Mouse (Mus musculus): ENCODE measurements around the gene Traf3.

The Traf3 gene

DNA sequence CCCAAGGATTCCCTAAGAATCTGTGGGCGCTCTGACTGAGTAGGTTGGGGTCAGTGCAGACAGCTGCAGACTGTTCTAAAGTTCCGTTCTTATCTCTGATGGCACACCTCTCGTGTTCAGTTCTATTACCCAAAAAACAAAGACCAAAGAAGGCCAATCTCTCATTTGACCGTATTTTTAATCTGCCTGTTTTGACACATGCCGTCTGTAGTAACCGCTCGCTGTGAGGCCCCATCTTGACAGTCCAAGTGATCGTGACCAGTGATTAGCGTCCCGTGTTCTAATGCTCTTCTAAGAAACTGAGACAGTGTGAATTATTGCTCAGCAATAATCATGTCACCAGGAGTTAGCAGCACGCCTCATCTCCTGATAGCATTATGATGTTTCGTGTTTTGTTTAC lies 100.4 kb downstream of the Traf3 start:
- DNase-seq = no peak

DNA sequence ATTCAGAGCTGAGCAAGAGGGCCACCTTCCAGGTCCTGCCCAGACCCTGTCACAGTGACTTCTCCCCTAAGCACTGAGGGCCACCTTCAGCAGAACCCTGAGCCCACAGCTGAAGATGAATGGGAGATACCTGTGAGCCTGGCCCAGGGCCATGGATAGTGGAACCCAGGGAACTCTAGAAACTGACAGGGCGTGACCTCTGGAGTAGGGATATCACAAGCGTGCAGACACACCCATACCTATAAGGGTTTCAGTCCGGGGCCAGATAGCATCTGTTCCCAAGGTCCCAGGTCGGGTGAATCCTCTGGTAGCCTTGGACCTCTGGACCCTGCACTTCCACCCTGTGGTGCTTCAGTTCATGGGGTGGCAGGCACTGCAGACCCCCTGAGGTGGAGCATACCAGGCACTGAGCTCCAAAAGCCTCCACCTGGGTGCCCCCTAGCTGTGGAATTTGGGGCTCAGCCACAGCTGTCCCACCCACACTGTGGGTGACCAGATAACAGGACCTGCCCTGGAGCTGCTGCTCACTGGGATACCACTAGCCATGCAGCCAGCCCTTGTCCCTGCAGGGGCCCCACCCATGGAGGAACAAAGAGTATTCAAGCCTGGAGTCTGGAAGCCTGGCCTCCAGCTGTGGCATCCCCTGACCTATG lies 101.6 kb downstream of the Traf3 start:
- no peak for DNase-seq

- DNase-seq = peak; percentile 81
These were observed 104.6 kb downstream of the Traf3 start, which contains the start of gene Amn for GRCm38 (mm10) chr12:111270629-111271277. Gene Amn, plus strand, starts transcription at chr12:111271095.

DNA sequence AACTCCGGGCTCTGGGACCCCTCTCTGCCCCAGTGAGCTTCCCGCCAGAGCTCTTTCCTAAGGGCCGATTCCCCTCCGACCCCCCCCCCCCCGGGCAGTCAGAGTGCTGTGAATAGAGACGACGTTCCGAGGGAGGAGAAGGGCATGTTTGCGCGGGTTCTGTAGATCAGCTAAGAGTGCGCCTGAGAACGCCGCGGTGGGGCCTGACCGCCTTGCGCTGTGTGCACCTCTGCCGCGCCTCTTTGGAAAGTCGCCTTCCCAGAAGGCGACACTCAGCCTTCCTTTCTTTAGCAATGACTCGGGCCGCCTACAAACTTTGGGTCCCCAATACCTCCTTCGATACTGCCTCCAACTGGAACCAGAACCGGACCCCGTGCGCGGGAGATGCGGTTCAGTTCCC lies 105.2 kb downstream of the Traf3 start:
- DNase-seq = no peak

DNA sequence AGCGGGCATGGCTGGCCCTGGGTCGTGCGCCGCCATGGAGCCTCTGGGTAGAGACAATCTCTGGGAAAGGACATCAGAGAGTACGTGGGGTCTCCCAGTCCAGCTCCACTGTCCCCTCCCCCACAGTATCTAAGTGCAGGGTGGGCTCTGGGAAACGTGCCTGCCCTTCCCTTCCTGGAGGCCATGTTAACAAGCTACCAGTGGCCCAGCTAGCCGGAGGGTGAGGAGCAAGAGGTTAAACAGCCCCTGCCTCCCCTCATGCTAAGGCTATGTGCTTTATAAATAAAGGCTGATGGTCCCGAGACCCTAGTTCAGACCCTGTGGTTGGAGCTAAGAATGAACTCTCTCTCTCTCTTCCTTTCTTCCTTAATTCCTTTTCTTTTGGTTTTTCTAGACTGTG lies 105.8 kb downstream of the Traf3 start:
- DNase-seq = no peak

GRCm38 (mm10) chr12:111272420-111272819 lies 106.2 kb downstream of the Traf3 start:
- DNase-seq = peak; percentile 90

DNA sequence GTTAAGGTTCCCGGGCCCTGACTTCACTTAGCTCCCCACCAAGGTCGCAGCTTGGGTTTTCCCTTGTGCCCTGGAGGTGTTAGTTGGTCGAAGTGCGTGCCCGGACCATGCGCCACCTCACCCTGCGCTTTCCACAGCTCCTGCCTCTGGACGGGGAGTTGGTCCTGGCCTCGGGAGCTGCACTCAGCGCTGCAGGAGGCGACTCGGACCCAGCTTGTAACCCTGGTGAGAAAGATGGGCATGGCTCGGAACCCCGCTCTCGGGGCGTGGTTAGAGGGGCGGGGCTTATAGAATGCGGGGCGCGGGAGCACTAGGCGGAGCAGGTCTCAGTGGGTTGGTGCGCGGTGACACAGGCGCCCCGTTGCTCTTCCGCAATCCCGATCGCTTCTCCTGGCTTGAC lies 107.8 kb downstream of the Traf3 start:
- no peak for DNase-seq

DNA sequence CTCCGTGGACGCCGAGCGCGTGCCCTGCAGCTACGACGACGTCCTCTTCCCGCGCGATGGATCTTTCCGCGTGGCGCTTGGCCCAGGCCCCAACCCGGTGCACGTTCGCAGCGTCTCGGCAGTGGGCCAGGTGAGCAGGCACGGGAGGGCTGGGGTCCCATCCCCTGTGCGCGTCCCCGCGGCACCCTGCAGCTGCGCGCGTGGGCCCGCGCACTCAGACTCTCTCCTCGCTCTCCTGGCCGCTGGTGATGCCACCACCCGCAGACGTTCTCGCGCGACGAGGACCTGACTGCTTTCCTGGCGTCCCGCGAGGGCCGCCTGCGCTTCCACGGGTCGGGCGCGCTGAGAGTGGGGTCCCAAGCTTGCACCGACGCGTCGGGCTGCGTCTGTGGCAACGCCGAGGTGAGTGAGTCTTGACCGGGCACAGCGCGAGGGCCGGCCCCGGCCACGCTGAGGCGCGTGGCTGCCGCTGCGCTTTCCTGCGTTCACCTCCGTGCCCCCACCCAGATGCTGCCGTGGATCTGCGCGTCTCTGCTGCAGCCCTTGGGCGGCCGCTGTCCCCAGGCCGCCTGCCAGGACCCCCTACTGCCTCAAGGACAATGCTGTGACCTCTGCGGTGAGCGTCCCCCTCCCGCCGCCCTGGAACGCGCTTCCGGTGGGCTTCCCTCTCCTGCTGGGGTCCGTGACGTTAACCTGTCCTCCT lies 108.4 kb downstream of the Traf3 start:
- no peak for DNase-seq

GRCm38 (mm10) chr12:111275150-111275841 lies 109.1 kb downstream of the Traf3 start:
- peak; percentile 46 for DNase-seq

DNA sequence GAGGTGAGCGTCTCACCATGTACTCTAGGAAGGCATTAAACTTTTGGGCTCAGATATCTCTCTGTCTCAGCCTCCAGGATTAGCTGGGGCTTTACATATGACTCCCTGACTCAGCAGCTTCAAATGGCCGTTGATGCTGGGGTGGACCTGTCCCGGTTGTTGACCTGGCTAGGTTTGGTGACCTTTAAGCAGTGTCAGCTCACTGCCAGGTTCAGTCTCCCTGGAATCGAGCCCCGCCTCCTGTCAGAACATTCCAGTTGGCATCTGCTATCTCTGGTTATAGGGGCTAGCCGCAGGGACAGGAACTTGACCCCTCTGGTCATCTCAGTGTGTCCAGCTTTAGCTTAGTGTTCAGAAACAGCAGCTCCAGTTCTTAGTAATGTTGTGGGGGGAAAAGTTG lies 110.2 kb downstream of the Traf3 start:
- DNase-seq = no peak

DNA sequence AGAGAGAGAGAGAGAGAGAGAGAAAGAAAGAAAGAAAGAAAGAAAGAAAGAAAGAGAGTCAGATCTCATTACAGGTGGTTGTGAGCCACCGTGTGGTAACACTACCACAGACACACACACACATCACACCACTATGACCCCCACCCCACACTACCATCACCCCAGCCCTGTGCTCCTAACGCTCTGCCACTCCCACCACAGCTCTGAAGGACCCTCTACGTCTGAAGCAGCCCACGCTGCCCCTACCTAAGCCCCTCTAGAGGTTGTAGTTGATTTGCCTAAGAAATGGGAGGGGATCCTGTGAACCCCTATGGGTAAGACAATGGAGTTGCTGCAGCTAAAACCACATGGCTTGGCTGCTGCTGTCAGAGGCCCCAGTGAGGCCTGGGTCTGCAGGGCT lies 117.4 kb downstream of the Traf3 start:
- no peak for DNase-seq

DNA sequence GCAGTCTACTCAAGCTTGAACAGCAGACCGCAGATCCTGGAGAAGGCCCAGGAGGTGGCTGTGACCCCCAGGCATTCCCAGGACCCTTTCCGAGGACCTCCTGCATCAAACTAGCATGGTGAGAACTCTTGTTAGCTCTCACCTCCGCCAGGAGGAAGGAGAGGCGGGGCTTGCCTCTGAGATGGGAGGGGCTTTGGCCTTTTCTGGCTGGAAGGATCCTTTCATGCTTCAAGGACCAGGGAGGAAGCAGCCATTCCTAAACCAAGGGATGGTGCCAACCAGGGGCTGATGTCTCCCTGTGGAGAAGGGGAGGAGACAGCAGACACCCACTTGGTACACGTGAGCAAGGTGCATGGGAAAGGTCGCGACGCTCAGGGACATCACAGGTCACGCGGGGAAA lies 118.4 kb downstream of the Traf3 start:
- DNase-seq = no peak

DNA sequence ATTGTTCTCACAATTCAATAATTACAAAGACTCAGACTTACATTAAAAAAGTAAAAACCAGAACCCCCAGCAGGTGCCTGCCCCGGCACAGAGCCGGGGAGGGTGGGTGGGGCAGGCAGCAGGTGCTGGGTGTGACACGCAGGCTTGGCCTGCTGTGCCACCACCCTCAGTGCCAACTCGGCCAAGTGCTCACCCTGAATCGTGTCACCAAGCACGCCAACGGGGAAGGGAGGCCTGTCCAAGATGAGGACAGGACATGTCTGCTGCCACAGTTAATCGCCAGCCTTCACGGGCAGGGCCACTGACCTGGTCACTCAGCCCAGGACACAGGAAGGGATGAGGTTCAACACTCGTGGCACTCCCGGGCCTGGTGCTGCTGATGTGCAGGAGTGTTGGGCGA lies 126.9 kb downstream of the Traf3 start:
- DNase-seq = no peak

GRCm38 (mm10) chr12:111301322-111302017 lies 135.3 kb downstream of the Traf3 start:
- DNase-seq = no peak

GRCm38 (mm10) chr12:111302018-111302345 lies 135.8 kb downstream of the Traf3 start:
- DNase-seq = no peak

DNA sequence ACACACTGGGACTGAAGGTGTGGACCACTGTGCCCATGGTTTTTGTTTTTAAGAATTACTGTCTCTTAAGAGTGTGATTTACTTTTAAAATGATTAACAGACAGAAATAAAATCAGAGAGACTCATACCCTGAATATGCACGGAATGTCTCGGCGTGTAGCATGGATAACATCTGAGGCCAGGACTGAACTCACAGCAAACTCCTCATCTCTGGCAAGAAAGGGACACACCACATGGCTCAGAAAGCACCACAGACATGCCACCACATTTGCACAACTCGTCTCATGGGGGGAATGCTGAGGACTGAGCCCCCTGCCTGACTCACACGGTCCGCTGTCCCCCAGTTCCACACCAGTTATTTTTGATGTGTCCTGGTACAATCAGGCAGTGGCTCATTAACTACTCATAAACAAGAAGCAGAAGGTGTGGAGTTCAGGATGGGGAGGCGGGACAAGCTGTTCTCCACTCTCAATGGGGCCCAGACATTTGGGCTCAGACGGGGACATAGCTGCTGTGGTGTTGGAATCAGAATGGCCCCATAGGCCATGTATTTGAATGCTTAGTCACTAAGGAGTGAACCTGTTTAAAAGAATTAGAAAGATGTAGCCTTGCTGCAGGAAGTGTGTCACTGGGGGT lies 137.7 kb downstream of the Traf3 start:
- no peak for DNase-seq

DNA sequence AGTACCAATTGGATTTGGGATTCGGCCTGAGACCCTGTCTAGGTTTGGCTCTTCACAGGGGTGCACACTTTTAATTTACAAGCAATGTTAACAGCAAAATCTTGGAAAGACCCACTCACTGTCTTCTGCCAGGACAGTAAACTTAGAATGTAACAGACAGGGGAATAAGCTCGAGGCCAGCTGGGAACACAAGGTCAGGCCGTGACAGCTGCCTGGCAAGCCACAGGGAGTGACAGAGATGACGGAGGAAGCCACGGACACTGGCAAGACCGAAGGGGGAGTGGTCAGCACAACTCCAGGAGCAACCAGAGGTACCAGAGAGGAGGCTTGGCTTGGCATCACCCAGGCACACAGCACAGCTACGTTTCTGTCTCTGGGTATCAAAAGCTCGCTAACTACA lies 140.7 kb downstream of the Traf3 start:
- DNase-seq = no peak

GRCm38 (mm10) chr12:111309256-111309655 lies 143.1 kb downstream of the Traf3 start:
- no peak for DNase-seq

DNA sequence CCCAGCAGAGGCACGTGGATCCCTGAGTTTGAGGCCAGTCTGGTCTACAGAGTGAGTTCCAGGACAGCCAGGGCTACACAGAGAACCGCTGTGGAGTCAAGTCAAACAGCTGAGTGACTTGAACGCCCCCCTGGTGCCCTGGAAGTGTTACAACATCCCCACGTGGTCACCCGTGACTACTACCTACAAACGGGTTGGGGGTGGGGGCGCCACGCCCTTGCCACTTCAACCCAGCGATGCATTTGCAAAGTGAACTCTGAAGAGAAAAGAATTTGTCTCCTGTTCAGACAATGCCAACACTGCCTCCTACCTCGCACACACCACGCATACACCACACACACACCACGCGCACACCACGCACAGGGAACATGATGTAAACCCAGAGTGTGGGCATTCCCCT lies 143.8 kb downstream of the Traf3 start:
- DNase-seq = no peak

DNA sequence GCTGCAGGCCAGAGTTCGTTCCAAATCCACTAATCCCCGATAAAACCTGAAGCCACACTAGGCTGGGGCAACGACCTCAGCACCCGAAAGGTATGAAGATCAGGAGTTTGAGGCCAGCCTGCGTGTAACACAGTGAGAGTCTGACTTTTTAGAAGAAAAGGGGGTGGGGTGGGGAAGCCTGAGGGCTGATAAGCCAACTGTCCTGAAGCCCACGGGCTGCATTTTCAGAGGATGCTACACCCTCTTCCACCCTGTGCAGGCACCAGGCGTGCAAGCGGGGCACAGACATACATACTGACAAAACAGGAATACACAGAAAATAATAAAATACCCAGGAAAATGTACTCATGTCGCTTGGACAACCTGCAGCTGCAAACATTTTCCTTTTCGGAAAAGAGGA lies 145.6 kb downstream of the Traf3 start:
- no peak for DNase-seq

GRCm38 (mm10) chr12:111314273-111314672 lies 148.1 kb downstream of the Traf3 start:
- DNase-seq = no peak
